Mouse (Mus musculus) G1E (cell line): ENCODE measurements at regions not wholly inside any gene's neighbourhood (a gene's known extent, or its start where the extent isn't known, plus 50 kb on each side); places are given as distances from the start of the nearest gene placed in this dataset.

Experiments used
- ATAC-seq: 2 replicates; pipeline ENCODE4 v1.8.0; 2016; ENCODE audit warnings: mild to moderate bottlenecking; ENCODE audit not compliant: insufficient number of reproducible peaks, poor library complexity, low FRiP score, severe bottlenecking; ENCODE audit errors: extremely low read depth
- DNase-seq: peaks from one replicate; pipeline ENCODE4 v3.0.0; 2012; ENCODE audit warnings: low spot score
- H3K27me3 ChIP-seq: 2 replicates; pipeline ENCODE4 v1.6.1; 2012; ENCODE audit warnings: mild to moderate bottlenecking, low read length, inconsistent platforms; ENCODE audit not compliant: insufficient read depth
- H3K36me3 ChIP-seq: replicated peaks from 2 replicates; pipeline ENCODE3; 2012; ENCODE audit warnings: mild to moderate bottlenecking, inconsistent platforms
- H3K4me1 ChIP-seq: 2 replicates; pipeline ENCODE4 v1.6.1; 2012; ENCODE audit warnings: low read depth, low read length, inconsistent platforms, mixed read lengths; ENCODE audit not compliant: insufficient read depth
- H3K4me3 ChIP-seq: 2 replicates; pipeline ENCODE4 v1.5.1; 2012; ENCODE audit warnings: low read depth, mild to moderate bottlenecking, inconsistent platforms, low read length, moderate library complexity, mixed read lengths
- H3K9me3 ChIP-seq: replicated peaks from 2 replicates; pipeline ENCODE4 v1.6.1; 2012; ENCODE audit warnings: inconsistent platforms
- CTCF ChIP-seq: IDR thresholded peaks from 2 replicates; pipeline ENCODE4 v1.5.1; 2012; ENCODE audit warnings: low read depth, low read length, inconsistent platforms, mixed read lengths
- GATA1 ChIP-seq: IDR thresholded peaks from 2 replicates; pipeline ENCODE4 v1.6.1; 2012; ENCODE audit warnings: borderline replicate concordance, low read length, inconsistent platforms, mixed read lengths
- GATA2 ChIP-seq: IDR thresholded peaks from 2 replicates; pipeline ENCODE4 v1.6.1; 2012; ENCODE audit warnings: low read depth, low read length, inconsistent platforms, borderline replicate concordance
- POLR2AphosphoS5 ChIP-seq: IDR thresholded peaks from 2 replicates; pipeline ENCODE4 v1.6.1; 2012; ENCODE audit warnings: low read depth, low read length, inconsistent platforms; ENCODE audit not compliant: insufficient replicate concordance
- TAL1 ChIP-seq: conservative IDR thresholded peaks from 2 replicates; pipeline ENCODE4 v1.6.1; 2012; ENCODE audit warnings: low read depth, low read length, inconsistent platforms, mixed read lengths

GRCm38 (mm10) chr12:112235841-112236240 is 89.8 kb downstream of the Kif26a start:
- no peak overlapping the region for H3K4me3 ChIP-seq
- no peaks in the 10 kb centered on the region for H3K9me3 ChIP-seq
- H3K36me3 ChIP-seq = no peaks in the 10 kb centered on the region
- no peaks in the 10 kb centered on the region for H3K4me1 ChIP-seq
- no peak for ATAC-seq
- no peak for DNase-seq
- TF ChIP-seq POLR2AphosphoS5 = no peak
- TF ChIP-seq TAL1 = no peak
- TF ChIP-seq GATA1 = no peak
- TF ChIP-seq GATA2 = no peak
- no peak for TF ChIP-seq CTCF
- H3K27me3 ChIP-seq = no peaks in the 10 kb centered on the region; the same call in 1 of the 2 replicates

DNA sequence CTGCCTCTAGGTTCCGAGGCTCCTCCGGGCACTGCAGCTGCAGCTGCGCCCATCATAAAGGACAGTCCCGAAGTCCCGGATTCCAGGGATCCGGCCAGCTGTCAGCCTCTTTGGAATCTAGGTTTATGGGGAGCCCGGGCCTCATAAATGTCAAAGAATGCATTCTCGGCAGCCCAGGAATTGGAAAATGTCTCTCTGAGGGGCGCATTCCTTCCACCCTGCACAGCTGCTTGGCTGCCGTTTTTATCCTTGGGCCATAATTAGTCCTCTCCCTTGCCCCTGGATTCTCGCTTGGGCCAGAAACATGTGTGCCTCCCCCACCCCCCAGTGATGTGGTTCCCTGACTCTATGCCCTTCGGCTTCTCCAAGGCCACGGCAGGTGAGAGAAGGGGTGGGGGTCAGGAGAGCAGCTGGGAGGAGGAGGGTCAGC is 91.1 kb downstream of the Kif26a start:
- Histone ChIP-seq H3K27me3 (no peaks in the 10 kb centered on the region; the same call in 1 of the 2 replicates), H3K4me3 (no peak overlapping the region), H3K36me3 (no peaks in the 10 kb centered on the region), H3K4me1 (no peaks in the 10 kb centered on the region), H3K9me3 (no peaks in the 10 kb centered on the region)
- no peak for TF ChIP-seq CTCF
- no peak for TF ChIP-seq GATA2
- TF ChIP-seq GATA1 = no peak
- TF ChIP-seq TAL1 = no peak
- TF ChIP-seq POLR2AphosphoS5 = no peak
- no peak for DNase-seq
- ATAC-seq = no peak

DNA sequence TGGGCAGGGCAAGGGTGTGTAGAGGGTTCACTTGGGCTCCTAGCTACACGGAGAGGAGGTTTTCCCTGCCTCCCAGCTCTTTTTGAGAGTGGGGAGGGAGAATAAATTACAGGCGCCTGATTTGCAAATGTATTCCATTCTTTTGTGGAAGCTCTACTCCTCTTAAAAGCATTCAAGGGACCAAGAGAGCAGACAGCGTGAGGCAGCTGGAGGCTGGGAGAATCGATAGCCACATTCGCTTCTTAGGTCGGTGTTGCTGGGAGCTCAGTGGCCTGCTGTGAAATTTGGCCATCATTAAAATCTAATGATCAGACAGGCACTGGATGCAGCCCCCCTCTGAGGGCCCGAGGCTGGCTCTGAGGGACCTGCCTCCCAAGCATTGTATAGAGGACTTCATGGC is 92.8 kb downstream of the Kif26a start:
- Histone ChIP-seq H3K4me3 (no peak overlapping the region), H3K36me3 (no peaks in the 10 kb centered on the region), H3K4me1 (no peaks in the 10 kb centered on the region), H3K27me3 (peaks cover 5% of the 10 kb centered on the region; the same call in 1 of the 2 replicates), H3K9me3 (no peaks in the 10 kb centered on the region)
- no peak for TF ChIP-seq TAL1
- ATAC-seq = no peak
- no peak for DNase-seq

GRCm38 (mm10) chr12:112241740-112242171 is 95.7 kb downstream of the Kif26a start:
- DNase-seq = no peak
- TF ChIP-seq TAL1 (no peak), GATA1 (no peak), POLR2AphosphoS5 (no peak), GATA2 (no peak), CTCF (no peak)
- Histone ChIP-seq H3K27me3 (peaks cover 5% of the 10 kb centered on the region; the same call in 1 of the 2 replicates), H3K9me3 (no peaks in the 10 kb centered on the region), H3K4me3 (no peak overlapping the region), H3K36me3 (no peaks in the 10 kb centered on the region), H3K4me1 (no peaks in the 10 kb centered on the region)
- ATAC-seq = no peak

GRCm38 (mm10) chr12:112243231-112243630 is 97.2 kb downstream of the Kif26a start:
- H3K36me3 ChIP-seq = no peaks in the 10 kb centered on the region
- peaks cover 5% of the 10 kb centered on the region; the same call in 1 of the 2 replicates for H3K27me3 ChIP-seq
- ATAC-seq (no peak), DNase-seq (no peak)
- TF ChIP-seq GATA1 = no peak
- TF ChIP-seq TAL1 = no peak
- no peak for TF ChIP-seq POLR2AphosphoS5
- TF ChIP-seq GATA2 = no peak
- TF ChIP-seq CTCF = no peak
- no peaks in the 10 kb centered on the region for H3K4me1 ChIP-seq
- H3K4me3 ChIP-seq = no peak overlapping the region
- H3K9me3 ChIP-seq = no peaks in the 10 kb centered on the region

DNA sequence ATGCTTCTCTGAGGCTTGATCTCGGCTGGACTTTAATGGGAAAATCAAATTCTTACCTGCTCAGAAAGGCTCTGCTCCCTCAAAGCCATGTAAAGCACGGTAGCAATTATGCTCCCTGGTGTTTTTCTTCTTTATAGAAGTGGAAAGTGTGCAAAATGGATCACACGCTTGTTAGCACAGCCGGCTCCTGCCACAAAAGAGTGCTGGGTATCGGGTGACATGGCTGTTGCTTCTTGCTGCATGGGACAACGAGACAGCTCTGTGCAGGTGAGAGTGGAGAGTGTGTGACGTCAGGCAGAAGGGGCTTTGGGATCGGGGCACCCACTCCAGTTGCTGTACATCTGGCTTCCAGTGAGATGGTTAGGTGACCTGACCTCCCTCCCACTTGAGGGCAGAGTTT is 104.9 kb downstream of the Kif26a start:
- TF ChIP-seq POLR2AphosphoS5 = no peak
- no peak for TF ChIP-seq CTCF
- no peak for TF ChIP-seq GATA1
- TF ChIP-seq TAL1 = no peak
- TF ChIP-seq GATA2 = no peak
- Histone ChIP-seq H3K9me3 (no peaks in the 10 kb centered on the region), H3K27me3 (peaks cover 3% of the 10 kb centered on the region; the same call in 1 of the 2 replicates), H3K4me3 (no peak overlapping the region), H3K36me3 (no peaks in the 10 kb centered on the region), H3K4me1 (no peaks in the 10 kb centered on the region)
- DNase-seq (no peak), ATAC-seq (no peak)

DNA sequence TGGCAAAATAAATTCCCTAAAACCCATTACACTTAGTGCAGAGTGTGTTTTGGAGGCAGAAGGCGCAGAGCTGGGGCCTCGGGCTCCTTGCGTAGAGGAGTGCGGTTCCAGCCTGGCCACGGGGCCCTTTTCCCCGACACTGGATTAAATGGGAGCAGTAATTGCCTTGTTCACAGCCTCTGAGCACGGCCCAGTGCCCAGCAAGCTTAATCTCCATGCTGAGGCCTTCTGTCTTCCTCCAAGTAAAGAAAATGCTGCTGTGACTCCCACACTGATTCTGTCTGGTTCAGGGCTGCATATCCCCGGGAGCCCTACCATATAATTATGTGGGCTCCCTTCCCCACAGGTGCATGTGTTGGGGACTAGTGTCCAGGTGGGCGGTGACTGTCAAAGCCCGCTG is 107.5 kb downstream of the Kif26a start:
- ATAC-seq = no peak
- DNase-seq = no peak
- no peaks in the 10 kb centered on the region for H3K36me3 ChIP-seq
- no peaks in the 10 kb centered on the region for H3K9me3 ChIP-seq
- H3K4me3 ChIP-seq = no peak overlapping the region
- peaks cover 7% of the 10 kb centered on the region; the same call in 1 of the 2 replicates for H3K27me3 ChIP-seq
- no peaks in the 10 kb centered on the region for H3K4me1 ChIP-seq
- TF ChIP-seq GATA1 = no peak
- TF ChIP-seq CTCF = no peak
- no peak for TF ChIP-seq GATA2
- TF ChIP-seq TAL1 = no peak
- no peak for TF ChIP-seq POLR2AphosphoS5
